Mouse (Mus musculus) liver, postnatal 0 days (tissue): ENCODE data around the gene Rftn2. TPM values are rescaled to one million over a fixed set of nuclear protein-coding genes. Genes with fewer than 3 reads are reported as not detected.

Experiments used
- ATAC-seq: fragments of 200-750 bp; cut with Nextera tagmentation; 2 replicates; pipeline ENCODE4 v1.8.0; 2017; ENCODE audit warnings: mild to moderate bottlenecking, moderate library complexity
- DNase-seq: peaks from one replicate; pipeline ENCODE4 v3.0.0-alpha.2; 2016
- H3K27ac ChIP-seq: fragments of 300-500 bp; sonication (generic); 2 replicates; pipeline ENCODE4 v1.5.1; 2014; ENCODE audit warnings: antibody characterized with exemption, moderate library complexity, mild to moderate bottlenecking, low read depth
- H3K27me3 ChIP-seq: fragments of 300-500 bp; sonication (generic); 2 replicates; pipeline ENCODE4 v1.6.1; 2014; ENCODE audit warnings: low read length, control low read depth, mixed read lengths; ENCODE audit not compliant: insufficient read depth
- H3K36me3 ChIP-seq: fragments of 300-500 bp; sonication (generic); replicated peaks from 2 replicates; pipeline ENCODE4 v1.6.1; 2014; ENCODE audit warnings: mild to moderate bottlenecking, control low read depth, low read length, moderate library complexity, mixed read lengths; ENCODE audit not compliant: insufficient read depth
- H3K4me1 ChIP-seq: fragments of 300-500 bp; sonication (generic); 2 replicates; pipeline ENCODE4 v1.6.1; 2014; ENCODE audit warnings: antibody characterized with exemption, mild to moderate bottlenecking, control low read depth; ENCODE audit not compliant: insufficient read depth
- H3K4me2 ChIP-seq: fragments of 300-500 bp; sonication (generic); 2 replicates; pipeline ENCODE4 v1.6.1; 2014; ENCODE audit warnings: low read depth, mild to moderate bottlenecking, low read length, moderate library complexity, mixed read lengths
- H3K4me3 ChIP-seq: fragments of 300-500 bp; sonication (generic); 2 replicates; pipeline ENCODE4 v1.5.1; 2014; ENCODE audit warnings: low read depth, low read length
- H3K9ac ChIP-seq: fragments of 300-500 bp; sonication (generic); replicated peaks from 2 replicates; pipeline ENCODE4 v1.6.1; 2014; ENCODE audit warnings: mild to moderate bottlenecking, moderate library complexity
- H3K9me3 ChIP-seq: fragments of 300-500 bp; sonication (generic); 2 replicates; pipeline ENCODE4 v1.6.1; 2016; ENCODE audit warnings: mild to moderate bottlenecking, control low read depth, low read length, mixed read lengths
- CTCF ChIP-seq: sonication (generic); IDR thresholded peaks from 2 replicates; pipeline ENCODE4 v1.5.1; 2016; ENCODE audit warnings: antibody characterized with exemption, low read depth
- EP300 ChIP-seq: IDR thresholded peaks from 2 replicates; pipeline ENCODE4 v1.6.1; 2016; ENCODE audit warnings: antibody characterized with exemption, low read depth, mild to moderate bottlenecking
- WGBS: fragments of 180-500 bp; shearing (Covaris S2); extraction: QIAGEN DNeasy Blood & Tissue Kit; methylation state at CpG from one replicate; pipeline ENCODE4 v1.1.7; 2014; ENCODE audit not compliant: insufficient replicate concordance; 5-methylcytosine and 5-hydroxymethylcytosine counted together
- polyA plus RNA-seq: library from polyadenylated mRNA; unstranded; fragments of >200 nt; fragmentation: Nextera tagmentation; extraction: Ambion mirVana; gene quantifications from 2 replicates; pipeline ENCODE4 v1.2.1, GENCODE M21; 2015

Gene Rftn2
- polyA plus RNA-seq, 1 experiment from 2014 or later: 0.41 TPM

DNA sequence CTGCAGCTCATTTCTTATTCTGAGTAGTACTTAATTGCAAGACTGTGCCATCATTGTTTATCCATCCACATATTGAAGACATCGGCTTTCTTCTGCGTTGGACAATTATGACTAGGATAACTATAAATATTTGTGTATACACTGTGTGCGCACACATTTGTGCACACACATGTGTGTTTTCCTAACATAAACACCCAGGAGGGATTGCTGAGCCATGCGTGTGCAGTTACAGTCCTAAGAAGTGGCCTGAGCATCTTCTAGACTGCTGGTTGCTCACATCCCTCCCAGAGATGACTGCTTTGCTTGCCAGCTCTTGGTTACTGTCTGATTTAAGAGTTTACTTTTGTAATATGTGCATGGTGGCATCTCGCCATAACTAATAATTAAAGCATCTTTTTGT is 44.2 kb downstream of the Rftn2 start:
- Histone ChIP-seq H3K4me1 (no peaks in the 10 kb centered on the region), H3K9ac (no peak overlapping the region), H3K4me2 (no peak overlapping the region), H3K36me3 (no peaks in the 10 kb centered on the region), H3K4me3 (no peak overlapping the region), H3K27ac (no peak overlapping the region), H3K9me3 (no peaks in the 10 kb centered on the region), H3K27me3 (no peaks in the 10 kb centered on the region)
- ATAC-seq (no peak), DNase-seq (no peak)
- 80% methylated on average over 5 of the region's 5 CpGs for WGBS
- no peak for TF ChIP-seq EP300
- no peak for TF ChIP-seq CTCF

DNA sequence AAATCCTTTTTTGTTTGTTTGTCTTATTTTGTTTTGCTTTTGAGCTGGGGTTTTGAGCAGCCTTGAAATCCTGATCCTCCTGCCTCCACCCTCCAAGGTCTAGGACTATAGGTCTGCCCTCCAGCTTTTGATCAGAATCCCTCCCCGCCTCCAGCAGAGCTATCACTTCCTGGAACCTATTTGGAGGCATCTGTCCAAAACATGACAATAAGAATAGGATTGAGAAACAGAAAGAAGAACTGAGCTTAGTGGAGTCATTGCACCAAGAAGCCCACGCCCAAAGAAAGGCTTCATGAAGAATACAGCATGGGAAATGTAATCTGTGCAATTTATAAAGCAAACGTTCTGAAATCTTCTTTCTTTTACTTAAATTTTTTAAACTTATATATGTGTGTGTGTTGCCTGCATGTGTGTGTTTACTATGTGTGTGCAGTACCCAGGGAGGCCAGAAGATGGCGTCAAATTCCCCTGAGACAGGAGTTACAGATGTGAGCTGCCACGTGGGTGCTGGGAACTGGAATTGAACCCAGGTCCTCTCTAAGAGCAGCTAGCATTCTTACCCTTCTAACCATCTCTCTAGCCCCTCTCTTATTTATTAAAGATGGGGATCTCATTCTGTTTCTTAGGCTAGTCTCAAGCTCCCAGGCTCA is 46.5 kb downstream of the Rftn2 start:
- Histone ChIP-seq H3K36me3 (no peaks in the 10 kb centered on the region), H3K4me1 (no peaks in the 10 kb centered on the region), H3K27ac (no peak overlapping the region), H3K4me3 (no peak overlapping the region), H3K9me3 (no peaks in the 10 kb centered on the region), H3K9ac (no peak overlapping the region), H3K27me3 (no peaks in the 10 kb centered on the region), H3K4me2 (no peak overlapping the region)
- 79% methylated on average over 5 of the region's 5 CpGs for WGBS
- peak; percentile 37; the same call in 1 of the 2 replicates for TF ChIP-seq CTCF
- TF ChIP-seq EP300: no peak
- DNase-seq (no peak), ATAC-seq (no peak)

DNA sequence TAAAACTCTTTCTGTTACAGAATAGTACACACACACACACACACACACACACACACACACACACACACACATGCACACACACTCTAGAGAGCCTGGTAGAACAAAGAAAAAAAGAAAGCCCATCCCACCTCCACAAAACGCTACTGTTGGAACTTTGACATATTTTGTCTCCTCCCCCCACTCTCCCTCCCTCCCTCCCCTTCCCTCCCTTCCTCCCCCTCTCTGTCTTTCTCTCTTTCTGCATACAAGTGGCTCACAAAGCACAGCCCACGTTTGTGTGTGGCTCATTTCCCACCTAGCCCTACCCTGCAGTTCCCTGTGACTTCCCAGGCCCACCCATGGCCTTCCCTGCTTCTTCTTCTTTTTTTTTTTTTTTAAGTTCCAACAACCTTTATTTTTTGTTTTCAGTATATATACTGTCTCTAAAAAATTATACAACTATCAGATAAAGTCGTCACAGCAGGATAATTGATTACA is 52.0 kb downstream of the Rftn2 start:
- H3K27me3 ChIP-seq: no peaks in the 10 kb centered on the region
- H3K9ac ChIP-seq: no peak overlapping the region
- DNase-seq (no peak), ATAC-seq (no peak)
- H3K4me2 ChIP-seq: no peak overlapping the region
- TF ChIP-seq CTCF: no peak
- TF ChIP-seq EP300: no peak
- H3K9me3 ChIP-seq: no peaks in the 10 kb centered on the region
- 27% methylated on average over 3 of the region's 3 CpGs for WGBS
- H3K27ac ChIP-seq: peak overlapping the region; percentile 92
- H3K36me3 ChIP-seq: no peaks in the 10 kb centered on the region
- no peak overlapping the region for H3K4me3 ChIP-seq
- H3K4me1 ChIP-seq: no peaks in the 10 kb centered on the region

DNA sequence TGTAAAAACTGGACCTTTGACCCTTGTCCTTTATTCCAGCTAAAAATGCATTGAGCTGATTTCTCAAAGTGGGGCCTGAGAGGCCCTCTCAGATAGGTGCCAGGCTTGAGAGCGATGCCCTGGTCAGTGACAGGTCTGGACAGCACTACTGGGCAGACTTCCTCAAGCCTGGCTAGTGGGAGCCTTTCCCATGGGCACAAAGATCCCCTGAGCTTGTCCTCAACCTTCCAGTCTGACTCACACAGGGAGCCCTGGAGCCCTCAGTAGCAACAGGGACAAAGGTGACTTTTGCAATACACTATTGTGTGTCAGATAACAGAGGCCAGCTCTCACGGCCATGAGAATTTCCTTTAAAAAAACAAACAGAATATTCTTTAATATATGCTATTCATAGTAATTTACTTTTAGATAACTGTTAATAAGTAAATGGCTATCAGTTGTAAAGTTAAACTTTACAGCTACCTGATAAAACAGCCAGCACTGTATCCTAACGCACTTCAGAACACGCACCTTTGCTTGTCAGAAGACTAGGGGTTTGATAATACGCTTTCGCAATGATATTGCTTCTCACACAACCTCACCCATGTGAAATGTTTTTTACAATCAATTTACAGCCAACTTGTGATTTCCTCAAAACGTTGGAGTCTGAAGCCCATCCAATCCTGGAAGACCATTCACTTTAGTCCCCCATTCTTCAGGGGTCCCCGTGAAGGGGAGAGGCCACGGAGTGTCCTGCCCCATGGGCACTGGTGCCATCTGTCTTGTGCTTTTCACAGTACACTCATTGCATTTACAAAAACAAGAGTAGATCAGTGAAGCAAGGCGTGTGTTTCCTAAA is 52.6 kb downstream of the Rftn2 start:
- Histone ChIP-seq H3K4me3 (no peak overlapping the region), H3K36me3 (no peaks in the 10 kb centered on the region), H3K27me3 (no peaks in the 10 kb centered on the region), H3K9me3 (no peaks in the 10 kb centered on the region), H3K27ac (peak overlapping the region; percentile 92), H3K4me1 (no peaks in the 10 kb centered on the region), H3K9ac (no peak overlapping the region), H3K4me2 (no peak overlapping the region)
- 68% methylated on average over 10 of the region's 10 CpGs for WGBS
- ATAC-seq (peak; percentile 91), DNase-seq (peak; percentile 29)
- no peak for TF ChIP-seq CTCF
- no peak for TF ChIP-seq EP300

DNA sequence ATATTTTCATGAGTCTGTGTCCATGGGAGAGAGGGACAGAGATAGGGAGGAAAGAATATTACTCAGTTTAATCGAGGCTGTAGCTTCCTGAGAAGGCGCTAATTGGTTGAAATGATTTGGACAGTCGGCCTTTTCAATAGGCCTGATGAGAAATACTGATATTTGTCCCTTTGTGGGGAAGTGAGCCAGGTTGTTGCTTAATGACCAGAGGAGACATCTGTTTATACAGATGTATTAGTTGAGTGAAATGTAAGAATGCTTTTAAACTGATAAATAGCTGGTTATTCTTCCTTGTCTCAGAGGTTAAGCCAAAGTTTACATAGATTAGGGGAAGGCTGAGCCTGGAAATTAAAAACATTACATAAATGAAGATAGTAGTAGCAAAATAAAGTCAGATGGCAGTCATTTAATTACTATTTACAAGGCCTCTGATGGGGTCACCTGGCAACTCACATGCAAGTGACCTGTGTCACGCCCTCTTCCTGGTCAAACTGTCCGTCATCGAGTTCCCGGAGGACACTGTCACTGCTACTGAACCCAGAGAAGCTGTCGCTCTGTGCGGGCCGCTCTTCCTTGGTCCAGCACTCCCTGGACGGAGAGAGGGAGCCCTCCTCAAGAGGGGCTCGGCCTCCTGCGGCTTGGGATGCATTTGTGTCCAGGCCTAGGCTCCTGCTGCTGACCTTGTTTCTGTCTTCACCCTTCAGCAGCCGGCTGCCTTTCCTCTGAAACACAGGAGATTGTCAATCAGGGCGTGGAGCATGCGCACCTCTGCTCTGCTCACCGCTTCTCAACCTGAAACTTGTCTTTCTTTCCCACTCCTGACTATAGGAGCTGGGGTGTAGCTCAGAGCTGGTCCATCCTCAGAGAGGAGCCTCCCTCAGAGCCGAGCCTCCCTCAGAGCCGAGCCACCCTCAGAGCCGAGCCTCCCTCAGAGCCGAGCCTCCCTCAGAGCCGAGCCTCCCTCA is 54.9 kb downstream of the Rftn2 start:
- TF ChIP-seq CTCF (no peak), EP300 (no peak)
- WGBS: 71% methylated on average over 22 of the region's 22 CpGs
- Histone ChIP-seq H3K4me1 (no peaks in the 10 kb centered on the region), H3K27me3 (no peaks in the 10 kb centered on the region), H3K9me3 (no peaks in the 10 kb centered on the region), H3K4me2 (peak overlapping the region; percentile 32; the same call in 1 of the 2 replicates), H3K36me3 (no peaks in the 10 kb centered on the region), H3K4me3 (no peak overlapping the region), H3K9ac (no peak overlapping the region), H3K27ac (peak overlapping the region; percentile 92; the same call in 1 of the 2 replicates)
- ATAC-seq (no peak), DNase-seq (no peak)

DNA sequence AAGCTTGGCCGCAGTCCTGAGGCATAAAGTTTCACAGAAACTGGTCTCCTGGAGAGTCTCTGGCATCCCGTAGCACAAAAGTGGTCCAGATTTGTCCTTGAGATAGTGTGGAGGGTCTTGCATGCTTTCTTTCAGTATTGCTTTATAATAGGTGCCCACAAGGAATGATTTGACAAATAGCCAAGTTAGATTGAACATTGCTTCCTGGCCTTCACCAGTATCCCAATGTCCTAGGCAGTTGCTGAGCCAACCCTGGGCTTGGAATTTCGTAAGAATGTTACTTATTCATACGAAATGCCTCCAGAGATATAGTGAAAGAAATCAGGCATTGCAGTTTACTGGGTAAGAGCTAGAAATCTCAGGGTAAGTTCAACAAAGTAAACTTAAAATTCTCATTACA is 58.0 kb downstream of the Rftn2 start:
- no peak overlapping the region for H3K4me2 ChIP-seq
- H3K9me3 ChIP-seq: no peaks in the 10 kb centered on the region
- no peak overlapping the region for H3K9ac ChIP-seq
- no peak for TF ChIP-seq EP300
- TF ChIP-seq CTCF: no peak
- DNase-seq (no peak), ATAC-seq (no peak)
- WGBS: 77% methylated on average over 4 of the region's 4 CpGs
- no peak overlapping the region for H3K4me3 ChIP-seq
- H3K27ac ChIP-seq: no peak overlapping the region
- H3K4me1 ChIP-seq: no peaks in the 10 kb centered on the region
- H3K27me3 ChIP-seq: no peaks in the 10 kb centered on the region
- no peaks in the 10 kb centered on the region for H3K36me3 ChIP-seq
